Mouse (Mus musculus) forebrain, embryonic 13.5 days (tissue): Measurements from ENCODE around the gene Slc38a10. TPM values are rescaled to one million over a fixed set of nuclear protein-coding genes. Genes with fewer than 3 reads are reported as not detected.

Experiments used
- ATAC-seq: fragments of 200-750 bp; cut with Nextera tagmentation; 2 replicates; pipeline ENCODE4 v1.8.0; 2017
- H3K27ac ChIP-seq: fragments of 300-500 bp; sonication (generic); 2 replicates; pipeline ENCODE4 v1.5.1; 2015; ENCODE audit warnings: inconsistent platforms, mild to moderate bottlenecking, moderate library complexity
- H3K27me3 ChIP-seq: fragments of 300-500 bp; sonication (generic); 2 replicates; pipeline ENCODE4 v1.6.1; 2015; ENCODE audit warnings: mild to moderate bottlenecking, inconsistent platforms
- H3K36me3 ChIP-seq: fragments of 300-500 bp; sonication (generic); 2 replicates; pipeline ENCODE4 v1.6.1; 2015; ENCODE audit warnings: mild to moderate bottlenecking, inconsistent platforms; ENCODE audit not compliant: poor library complexity, severe bottlenecking
- H3K4me1 ChIP-seq: fragments of 300-500 bp; sonication (generic); 2 replicates; pipeline ENCODE4 v1.6.1; 2015; ENCODE audit warnings: inconsistent platforms
- H3K4me2 ChIP-seq: fragments of 300-500 bp; sonication (generic); 2 replicates; pipeline ENCODE4 v1.6.1; 2015; ENCODE audit warnings: inconsistent platforms, mild to moderate bottlenecking, moderate library complexity
- H3K4me3 ChIP-seq: fragments of 300-500 bp; sonication (generic); 2 replicates; pipeline ENCODE4 v1.5.1; 2015; ENCODE audit warnings: mild to moderate bottlenecking, inconsistent platforms
- H3K9ac ChIP-seq: fragments of 300-500 bp; sonication (generic); 2 replicates; pipeline ENCODE4 v1.6.1; 2015; ENCODE audit warnings: mild to moderate bottlenecking, inconsistent platforms
- H3K9me3 ChIP-seq: fragments of 300-500 bp; sonication (generic); replicated peaks from 2 replicates; pipeline ENCODE4 v1.6.1; 2016; ENCODE audit warnings: inconsistent platforms
- WGBS: fragments of 180-500 bp; shearing (Covaris S2); methylation state at CpG from one replicate; pipeline ENCODE4 v1.1.7; 2015; 5-methylcytosine and 5-hydroxymethylcytosine counted together
- polyA plus RNA-seq: library from polyadenylated mRNA; unstranded; fragments of >200 nt; fragmentation: Nextera tagmentation; extraction: Ambion mirVana; gene quantifications from 2 replicates; pipeline ENCODE4 v1.2.1, GENCODE M21; 2015

The Slc38a10 gene
- polyA plus RNA-seq, 1 experiment from 2014 or later = 76.8 TPM

GRCm38 (mm10) chr11:120169208-120169992 is 18.3 kb upstream of the Slc38a10 start:
- H3K27me3 ChIP-seq = no peaks in the 10 kb centered on the region
- no peaks in the 10 kb centered on the region for H3K9me3 ChIP-seq
- peak overlapping the region; percentile 38; the same call in 1 of the 2 replicates for H3K9ac ChIP-seq
- ATAC-seq = peak; percentile 76
- H3K4me2 ChIP-seq = peak overlapping the region; percentile 46
- WGBS = 19% methylated on average over 21 of the region's 21 CpGs
- H3K4me3 ChIP-seq = 0 out of 2 replicates have a peak overlapping the region, but pooled peaks have one; percentile 3
- no peaks in the 10 kb centered on the region for H3K36me3 ChIP-seq
- H3K4me1 ChIP-seq = peaks cover 36% of the 10 kb centered on the region
- H3K27ac ChIP-seq = no peak overlapping the region

GRCm38 (mm10) chr11:120168516-120168915 is 17.4 kb upstream of the Slc38a10 start:
- H3K27ac ChIP-seq = peak overlapping the region; percentile 37
- H3K4me1 ChIP-seq = peaks cover 36% of the 10 kb centered on the region
- peak overlapping the region; percentile 23; the same call in 1 of the 2 replicates for H3K4me2 ChIP-seq
- H3K9ac ChIP-seq = no peak overlapping the region
- H3K4me3 ChIP-seq = no peak overlapping the region
- H3K9me3 ChIP-seq = no peaks in the 10 kb centered on the region
- WGBS = 76% methylated on average over 8 of the region's 8 CpGs
- no peaks in the 10 kb centered on the region for H3K36me3 ChIP-seq
- no peak for ATAC-seq
- H3K27me3 ChIP-seq = no peaks in the 10 kb centered on the region

GRCm38 (mm10) chr11:120167921-120168356 is 16.8 kb upstream of the Slc38a10 start:
- peak; percentile 46 for ATAC-seq
- H3K4me1 ChIP-seq = peaks cover 36% of the 10 kb centered on the region
- peak overlapping the region; percentile 23 for H3K4me2 ChIP-seq
- no peaks in the 10 kb centered on the region for H3K9me3 ChIP-seq
- no peak overlapping the region for H3K4me3 ChIP-seq
- H3K27ac ChIP-seq = peak overlapping the region; percentile 61; the same call in 1 of the 2 replicates
- no peaks in the 10 kb centered on the region for H3K36me3 ChIP-seq
- H3K27me3 ChIP-seq = no peaks in the 10 kb centered on the region
- H3K9ac ChIP-seq = 0 out of 2 replicates have a peak overlapping the region, but pooled peaks have one; percentile 26
- WGBS = 14% methylated on average over 12 of the region's 12 CpGs

- Histone ChIP-seq H3K27me3 (no peaks in the 10 kb centered on the region), H3K36me3 (no peaks in the 10 kb centered on the region), H3K4me3 (no peak overlapping the region), H3K9me3 (no peaks in the 10 kb centered on the region), H3K4me2 (no peak overlapping the region), H3K4me1 (peaks cover 36% of the 10 kb centered on the region), H3K9ac (no peak overlapping the region), H3K27ac (no peak overlapping the region)
- no peak for ATAC-seq
- WGBS = 43% methylated on average over 5 of the region's 5 CpGs
Measured at GRCm38 (mm10) chr11:120167059-120167458, 15.9 kb upstream of the Slc38a10 start.

GRCm38 (mm10) chr11:120164471-120165261 is 13.5 kb upstream of the Slc38a10 start:
- WGBS = 71% methylated on average over 17 of the region's 17 CpGs
- H3K4me2 ChIP-seq = no peak overlapping the region
- no peaks in the 10 kb centered on the region for H3K27me3 ChIP-seq
- no peak overlapping the region for H3K4me3 ChIP-seq
- no peaks in the 10 kb centered on the region for H3K9me3 ChIP-seq
- no peaks in the 10 kb centered on the region for H3K36me3 ChIP-seq
- no peak overlapping the region for H3K9ac ChIP-seq
- H3K27ac ChIP-seq = no peak overlapping the region
- no peak for ATAC-seq
- H3K4me1 ChIP-seq = peaks cover 32% of the 10 kb centered on the region

GRCm38 (mm10) chr11:120164028-120164427 is 12.9 kb upstream of the Slc38a10 start:
- H3K27ac ChIP-seq = no peak overlapping the region
- ATAC-seq = no peak

GRCm38 (mm10) chr11:120163207-120163606 is 12.1 kb upstream of the Slc38a10 start:
- no peak for ATAC-seq
- H3K36me3 ChIP-seq = no peaks in the 10 kb centered on the region
- peaks cover 18% of the 10 kb centered on the region for H3K4me1 ChIP-seq
- no peak overlapping the region for H3K4me3 ChIP-seq
- H3K4me2 ChIP-seq = no peak overlapping the region
- no peaks in the 10 kb centered on the region for H3K27me3 ChIP-seq
- no peak overlapping the region for H3K9ac ChIP-seq
- H3K27ac ChIP-seq = no peak overlapping the region
- H3K9me3 ChIP-seq = no peaks in the 10 kb centered on the region
- 85% methylated on average over 3 of the region's 3 CpGs for WGBS

More at GRCm38 (mm10) chr11:120164028-120164427, 12.9 kb upstream of the Slc38a10 start:
- no peaks in the 10 kb centered on the region for H3K36me3 ChIP-seq
- no peak overlapping the region for H3K4me2 ChIP-seq
- H3K9me3 ChIP-seq = no peaks in the 10 kb centered on the region
- peaks cover 25% of the 10 kb centered on the region for H3K4me1 ChIP-seq
- H3K27me3 ChIP-seq = no peaks in the 10 kb centered on the region
- WGBS = 84% methylated on average over 5 of the region's 5 CpGs
- no peak overlapping the region for H3K4me3 ChIP-seq
- no peak overlapping the region for H3K9ac ChIP-seq

- 49% methylated on average over 4 of the region's 4 CpGs for WGBS
- no peaks in the 10 kb centered on the region for H3K36me3 ChIP-seq
- no peak overlapping the region for H3K9ac ChIP-seq
- no peaks in the 10 kb centered on the region for H3K27me3 ChIP-seq
- no peak overlapping the region for H3K27ac ChIP-seq
- ATAC-seq = no peak
- no peaks in the 10 kb centered on the region for H3K4me1 ChIP-seq
- no peaks in the 10 kb centered on the region for H3K9me3 ChIP-seq
- no peak overlapping the region for H3K4me2 ChIP-seq
- H3K4me3 ChIP-seq = no peak overlapping the region
Measured at GRCm38 (mm10) chr11:120161245-120161644, 10.1 kb upstream of the Slc38a10 start.

- no peak overlapping the region for H3K4me3 ChIP-seq
- no peaks in the 10 kb centered on the region for H3K36me3 ChIP-seq
- no peaks in the 10 kb centered on the region for H3K9me3 ChIP-seq
- WGBS = 67% methylated on average over 4 of the region's 4 CpGs
- H3K9ac ChIP-seq = no peak overlapping the region
- no peaks in the 10 kb centered on the region for H3K27me3 ChIP-seq
- H3K4me2 ChIP-seq = no peak overlapping the region
- H3K4me1 ChIP-seq = no peaks in the 10 kb centered on the region
- ATAC-seq = no peak
- no peak overlapping the region for H3K27ac ChIP-seq
Measured at GRCm38 (mm10) chr11:120160478-120160877, 9.3 kb upstream of the Slc38a10 start.

- H3K9me3 ChIP-seq = no peaks in the 10 kb centered on the region
- no peak overlapping the region for H3K27ac ChIP-seq
- ATAC-seq = no peak
Measured at GRCm38 (mm10) chr11:120159653-120160052, 8.5 kb upstream of the Slc38a10 start.

GRCm38 (mm10) chr11:120158828-120159227 is 7.7 kb upstream of the Slc38a10 start:
- no peak for ATAC-seq
- Histone ChIP-seq H3K4me3 (no peak overlapping the region), H3K9ac (no peak overlapping the region), H3K4me1 (no peaks in the 10 kb centered on the region), H3K36me3 (no peaks in the 10 kb centered on the region), H3K27me3 (no peaks in the 10 kb centered on the region), H3K27ac (no peak overlapping the region), H3K9me3 (no peaks in the 10 kb centered on the region), H3K4me2 (no peak overlapping the region)
- WGBS = 71% methylated on average over 5 of the region's 5 CpGs

More at GRCm38 (mm10) chr11:120159653-120160052, 8.5 kb upstream of the Slc38a10 start:
- Histone ChIP-seq H3K9ac (no peak overlapping the region), H3K4me3 (no peak overlapping the region), H3K4me1 (no peaks in the 10 kb centered on the region), H3K4me2 (no peak overlapping the region), H3K36me3 (no peaks in the 10 kb centered on the region), H3K27me3 (no peaks in the 10 kb centered on the region)
- WGBS = 45% methylated on average over 5 of the region's 5 CpGs
